Mouse (Mus musculus) MN1 (cell line): ENCODE results near the gene Prkd2.

Source experiments
- DNase-seq: peaks from one replicate; pipeline ENCODE4 v3.0.0-alpha.2; 2016; ENCODE audit warnings: low spot score

Prkd2 gene

DNA sequence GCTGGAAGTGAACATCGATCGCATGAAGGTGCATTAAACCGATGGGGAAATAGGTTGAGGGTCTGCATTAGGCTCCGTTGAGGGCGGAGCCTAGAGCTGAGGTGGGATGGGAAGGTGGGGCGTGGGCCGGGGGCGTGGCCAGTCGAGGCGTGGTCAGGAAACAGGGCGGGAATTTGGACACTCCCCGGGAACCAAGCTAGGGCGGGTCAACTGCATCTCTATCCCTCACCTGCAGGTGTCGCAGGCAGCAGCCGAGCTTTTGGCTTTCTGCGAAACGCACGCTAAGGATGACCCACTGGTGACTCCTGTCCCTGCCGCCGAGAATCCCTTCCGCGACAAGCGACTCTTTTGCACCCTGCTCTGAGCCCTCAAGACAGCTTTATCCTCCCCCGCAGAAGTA is 52.3 kb downstream of the Prkd2 start:
- DNase-seq = peak; percentile 88

DNA sequence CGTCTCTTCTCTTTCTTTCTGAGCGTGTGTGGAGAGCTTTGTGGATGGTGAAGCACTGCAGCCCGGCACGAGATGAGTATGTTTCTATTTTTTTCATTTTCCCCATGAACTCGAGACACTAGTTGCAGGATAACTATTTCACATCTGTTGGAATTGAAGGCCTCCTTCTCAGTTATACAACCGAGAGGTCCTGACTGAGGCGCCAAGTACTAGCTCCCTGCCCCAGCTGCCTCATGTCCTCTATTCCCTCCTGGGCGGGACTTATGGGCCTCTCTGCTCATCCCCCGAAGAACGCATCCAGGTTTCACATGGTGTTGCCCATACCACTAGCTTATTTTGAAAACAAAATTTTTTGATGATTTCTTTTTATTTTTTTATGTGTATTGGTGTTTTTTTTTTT is 52.8 kb downstream of the Prkd2 start:
- DNase-seq = no peak

GRCm38 (mm10) chr7:16900526-16900925 is 57.8 kb downstream of the Prkd2 start:
- peak; percentile 61 for DNase-seq

DNA sequence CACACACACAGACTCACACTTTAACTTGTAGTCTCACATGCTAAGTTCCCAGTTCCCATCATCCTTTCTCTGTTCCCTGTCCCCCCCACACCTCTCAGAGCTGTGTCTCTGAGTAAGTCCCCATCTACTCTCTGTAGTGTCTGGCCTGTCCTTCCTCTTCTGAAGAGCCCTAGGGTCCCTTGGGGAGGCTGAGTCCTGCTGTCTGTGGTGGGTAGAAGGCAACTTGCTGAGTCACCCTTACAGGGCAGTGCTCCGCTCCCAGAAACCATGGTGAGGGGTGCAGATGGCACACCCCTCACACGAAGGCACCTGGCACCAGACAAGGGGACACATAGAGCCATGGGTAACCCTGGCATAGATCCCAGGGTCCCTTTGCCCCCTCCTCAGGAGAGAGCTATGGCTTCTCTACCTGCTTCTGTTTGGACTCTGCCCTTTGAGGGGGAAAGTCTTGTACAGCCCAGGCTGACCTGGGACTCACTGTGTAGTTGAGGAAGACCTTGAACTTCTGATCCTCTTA is 60.8 kb downstream of the Prkd2 start:
- DNase-seq = no peak

GRCm38 (mm10) chr7:16904120-16904675 is 61.5 kb downstream of the Prkd2 start:
- DNase-seq = peak; percentile 73

DNA sequence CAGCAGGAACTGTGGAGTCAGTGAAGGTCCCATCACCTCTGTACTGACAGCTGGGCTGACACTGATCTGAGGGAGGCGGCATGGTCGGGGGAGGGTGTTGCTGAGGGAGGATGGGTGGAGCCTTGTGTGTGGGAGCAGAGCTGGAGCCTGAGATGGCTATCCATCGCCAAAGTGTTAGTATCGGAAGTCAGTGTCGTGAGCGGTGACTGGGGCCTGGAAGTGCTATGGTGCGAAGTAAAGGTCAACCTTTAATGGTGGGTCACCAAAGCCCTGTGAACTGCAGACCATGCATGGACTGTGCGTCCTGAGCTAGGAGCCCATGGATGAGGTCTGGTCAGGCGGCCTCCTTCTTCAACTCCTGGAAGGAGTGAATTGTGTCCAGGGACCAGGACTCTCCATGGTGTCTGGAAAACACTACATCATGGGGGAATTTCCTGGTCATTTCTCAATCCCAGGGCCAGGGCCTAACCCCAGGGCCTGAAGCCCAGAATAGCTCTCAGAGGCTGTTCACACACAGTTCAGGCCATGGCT is 62.9 kb downstream of the Prkd2 start:
- DNase-seq = no peak

DNA sequence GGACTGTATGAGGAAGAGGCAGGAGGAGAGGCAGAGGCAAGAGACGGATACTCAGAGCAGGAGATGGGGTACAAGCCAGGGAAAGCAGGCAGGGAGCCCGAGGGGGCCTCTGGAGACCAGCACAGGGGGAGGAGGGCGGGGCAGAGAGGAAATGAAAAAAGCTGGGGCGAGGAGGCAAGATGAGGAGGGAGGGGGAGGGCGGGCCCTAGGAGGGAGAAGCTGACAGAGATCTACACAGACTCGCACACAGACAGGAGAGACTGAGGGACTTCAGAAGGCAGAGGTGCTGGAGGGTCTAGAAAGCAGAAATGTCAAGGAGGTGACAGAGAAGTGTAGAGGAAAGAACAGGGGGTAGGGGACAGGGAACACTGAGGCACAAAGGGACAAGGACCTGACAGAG is 63.6 kb downstream of the Prkd2 start, which contains the start of gene Ptgir:
Gene Ptgir (plus strand): TSS at position 210 of the 400 bp plus-strand sequence.
- no peak for DNase-seq

- DNase-seq = peak; percentile 60
These were observed 64.3 kb downstream of the Prkd2 start for GRCm38 (mm10) chr7:16906889-16907559.

GRCm38 (mm10) chr7:16907842-16908241 is 65.1 kb downstream of the Prkd2 start:
- no peak for DNase-seq

GRCm38 (mm10) chr7:16908367-16908766 is 65.7 kb downstream of the Prkd2 start:
- no peak for DNase-seq

DNA sequence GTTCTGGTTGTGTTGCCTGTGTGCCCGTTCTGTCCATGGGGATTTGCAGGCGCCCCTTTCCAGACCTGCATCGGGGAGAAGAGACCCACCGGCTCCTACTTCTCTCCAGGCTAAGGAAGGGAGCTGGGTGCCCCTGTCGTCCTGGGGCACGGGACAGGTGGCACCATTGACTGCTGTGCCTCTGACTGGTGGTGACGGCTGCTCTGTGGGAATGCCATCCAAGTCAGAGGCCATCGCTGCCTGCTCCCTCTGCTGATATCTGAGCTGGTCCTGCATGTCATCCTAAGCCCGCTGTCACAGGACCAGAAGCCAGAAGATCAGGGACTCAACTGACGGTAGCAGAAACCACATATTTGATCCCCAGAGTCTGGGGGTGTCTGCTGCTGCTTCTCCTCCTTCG is 66.2 kb downstream of the Prkd2 start:
- DNase-seq = no peak

- no peak for DNase-seq
These were observed 67.2 kb downstream of the Prkd2 start for GRCm38 (mm10) chr7:16909909-16910308.

GRCm38 (mm10) chr7:16911904-16912303 is 69.2 kb downstream of the Prkd2 start:
- no peak for DNase-seq

GRCm38 (mm10) chr7:16912360-16912759 is 69.7 kb downstream of the Prkd2 start:
- DNase-seq = no peak

DNA sequence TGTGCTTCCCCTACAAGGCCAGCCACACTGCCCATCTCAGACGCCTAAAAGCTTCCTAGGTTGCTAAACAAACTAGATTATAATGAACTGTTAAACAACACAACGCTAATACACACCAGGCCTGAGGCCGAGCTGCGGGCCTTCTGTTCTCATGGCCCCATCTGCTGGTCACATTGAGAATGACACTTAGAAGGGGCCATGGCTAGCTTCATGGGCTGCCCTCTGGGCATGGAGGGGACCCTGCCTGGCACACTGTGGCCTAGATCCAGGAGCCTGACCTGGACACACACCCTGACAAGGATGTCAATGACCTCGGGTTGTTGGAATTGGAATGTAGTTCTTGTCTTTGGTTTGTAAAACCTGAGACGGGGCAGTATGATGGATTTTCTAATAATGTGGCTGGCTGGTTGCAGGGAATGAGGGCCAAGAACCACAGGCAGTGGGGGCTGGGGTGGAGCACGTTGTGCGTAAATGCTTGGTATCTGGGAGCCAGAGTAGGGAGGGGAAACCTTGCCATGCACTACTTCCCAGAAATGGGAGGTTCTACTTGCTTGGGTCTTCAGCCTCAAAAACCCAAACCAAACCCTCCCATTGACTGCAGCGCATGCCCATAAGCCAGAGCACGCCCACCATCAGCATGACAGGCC is 71.2 kb downstream of the Prkd2 start:
- DNase-seq = peak; percentile 85

DNA sequence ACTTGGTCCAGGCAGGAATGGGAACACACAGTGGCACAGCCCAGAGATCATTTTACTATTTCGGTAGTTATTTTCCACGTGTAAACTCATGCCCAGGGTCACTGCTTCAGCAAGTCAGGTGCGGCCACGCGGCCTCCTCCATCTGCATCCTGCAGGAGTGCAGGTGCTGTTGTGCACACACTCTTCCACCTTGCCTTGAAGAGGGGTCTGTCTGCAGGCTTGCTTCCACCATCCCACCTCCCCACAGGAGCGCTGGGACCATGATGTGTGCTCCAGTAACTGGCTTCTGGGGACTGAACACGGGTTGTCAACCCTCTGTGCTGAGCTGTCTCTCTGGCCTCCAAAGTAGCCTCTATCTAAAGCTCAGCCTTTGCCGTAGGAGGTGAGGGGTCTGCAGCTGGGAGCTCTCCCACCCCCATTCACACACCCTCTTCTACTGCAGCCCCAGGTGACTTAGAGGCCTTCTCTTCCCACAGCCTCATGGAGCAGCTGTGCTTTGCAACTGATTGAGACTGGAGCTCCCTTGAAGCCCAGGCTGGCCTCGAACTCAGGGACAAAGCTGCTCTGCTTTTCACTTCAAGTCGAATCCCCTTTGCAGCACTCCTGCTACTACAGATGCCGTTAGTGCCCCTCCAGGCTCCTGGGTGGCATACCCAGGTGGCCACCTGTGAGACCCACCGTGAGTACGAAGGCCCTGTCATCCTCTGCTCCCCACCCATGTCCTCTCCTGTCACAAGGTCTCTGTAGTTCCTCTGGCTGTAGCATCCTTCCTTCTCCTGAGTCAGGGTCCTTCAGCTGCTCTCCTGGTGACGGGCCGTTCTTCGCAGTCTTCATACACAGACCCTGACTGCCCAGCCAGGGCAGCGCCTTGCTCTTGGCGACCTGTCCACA is 72.0 kb downstream of the Prkd2 start:
- no peak for DNase-seq

GRCm38 (mm10) chr7:16915461-16916340 is 73.0 kb downstream of the Prkd2 start:
- no peak for DNase-seq

GRCm38 (mm10) chr7:16916342-16917265 is 73.9 kb downstream of the Prkd2 start:
- DNase-seq = peak; percentile 64

DNA sequence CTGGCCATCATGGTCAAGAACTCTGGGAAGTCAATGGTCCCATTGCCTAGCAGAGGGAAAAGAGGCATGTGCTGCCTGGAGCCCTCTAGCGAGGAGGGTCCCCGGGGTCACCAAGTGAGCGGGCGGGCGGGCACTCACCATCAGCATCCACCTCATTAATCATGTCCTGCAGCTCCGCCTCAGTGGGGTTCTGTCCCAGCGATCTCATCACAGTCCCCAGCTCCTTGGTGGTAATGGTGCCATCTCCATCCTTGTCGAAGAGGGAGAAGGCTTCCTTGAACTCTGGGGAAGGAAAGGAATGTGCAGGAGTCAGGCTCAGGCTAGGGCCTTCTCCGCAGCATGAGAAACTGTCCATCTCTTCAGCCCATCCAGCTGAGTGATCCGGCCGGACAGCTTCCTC is 74.7 kb downstream of the Prkd2 start:
- DNase-seq = no peak

GRCm38 (mm10) chr7:16918014-16918413 is 75.3 kb downstream of the Prkd2 start:
- DNase-seq = no peak
